In the genomic region with DNA sequence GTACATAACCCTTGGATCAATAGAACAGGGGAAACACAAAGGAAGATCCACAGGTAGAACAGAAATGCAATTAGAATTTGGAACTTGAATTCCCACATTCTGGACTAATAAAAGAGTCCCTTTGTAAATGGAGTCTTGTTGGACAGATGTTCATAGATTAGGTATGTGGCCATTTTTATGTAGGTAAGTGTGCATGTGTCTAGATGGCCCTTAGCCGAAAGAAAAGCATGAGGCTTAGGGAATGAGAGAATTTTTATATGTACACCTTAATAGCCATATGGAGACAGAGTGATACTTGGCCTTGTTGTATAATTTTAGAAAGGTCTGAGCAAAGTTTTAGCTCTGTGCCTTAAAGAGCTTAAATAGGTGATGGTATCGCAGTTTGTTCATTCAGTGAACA, we compare ENCODE assay signal across 28 mouse cellular contexts.
"Had no signal": no experiment of that assay in that cellular context is flagged by ENCODE, and none has a peak within 500 bp of the region (broad histone marks: within the 10 kb centered on the region; RNA-seq: fewer than 3 reads in every experiment).

No protein-coding gene starts in this region.

- H3K4me1 ChIP-seq: embryonic facial prominence, embryonic 10.5 days; embryonic facial prominence, embryonic 12.5 days; embryonic facial prominence, embryonic 13.5 days; embryonic facial prominence, embryonic 15.5 days; forebrain, embryonic 10.5 days; forebrain, embryonic 12.5 days; forebrain, embryonic 13.5 days; forebrain, embryonic 15.5 days had no signal

- H3K27me3 ChIP-seq: embryonic facial prominence, embryonic 12.5 days; embryonic facial prominence, embryonic 13.5 days; embryonic facial prominence, embryonic 15.5 days; forebrain, embryonic 12.5 days; forebrain, embryonic 13.5 days; forebrain, embryonic 15.5 days had no signal

- H3K4me2 ChIP-seq: embryonic facial prominence, embryonic 12.5 days; embryonic facial prominence, embryonic 13.5 days; embryonic facial prominence, embryonic 15.5 days; forebrain, embryonic 12.5 days; forebrain, embryonic 13.5 days; forebrain, embryonic 15.5 days had no signal

- H3K36me3 ChIP-seq: embryonic facial prominence, embryonic 10.5 days; embryonic facial prominence, embryonic 12.5 days; embryonic facial prominence, embryonic 13.5 days; embryonic facial prominence, embryonic 15.5 days; forebrain, embryonic 10.5 days; forebrain, embryonic 12.5 days; forebrain, embryonic 15.5 days had no signal

- ATAC-seq: forebrain, embryonic 13.5 days; forebrain, embryonic 14.5 days; forebrain, embryonic 15.5 days; forebrain, embryonic 16.5 days; forebrain, postnatal 0 days had no signal

- H3K9ac ChIP-seq: embryonic facial prominence, embryonic 12.5 days; embryonic facial prominence, embryonic 13.5 days; embryonic facial prominence, embryonic 15.5 days; forebrain, embryonic 12.5 days; forebrain, embryonic 13.5 days; forebrain, embryonic 15.5 days; forebrain, postnatal 0 days had no signal

- H3K9me3 ChIP-seq: embryonic facial prominence, embryonic 10.5 days; embryonic facial prominence, embryonic 12.5 days; embryonic facial prominence, embryonic 13.5 days; embryonic facial prominence, embryonic 15.5 days; forebrain, embryonic 10.5 days; forebrain, embryonic 12.5 days; forebrain, embryonic 13.5 days; forebrain, embryonic 15.5 days had no signal

- H3K4me3 ChIP-seq: embryonic facial prominence, embryonic 10.5 days; embryonic facial prominence, embryonic 12.5 days; embryonic facial prominence, embryonic 13.5 days; embryonic facial prominence, embryonic 15.5 days; erythroblast, embryonic 14.5 days; forebrain, embryonic 10.5 days; forebrain, embryonic 12.5 days; forebrain, embryonic 13.5 days; forebrain, embryonic 15.5 days; gastrocnemius, adult 2 months; heart, adult 2 months had no signal

- DNase-seq: cerebellum, adult 2 months; cerebellum, adult 8-10 months; cerebellum, adult 9-11 months; cerebellum, postnatal 10 days; cerebellum, postnatal 14 days; cerebellum, postnatal 25 days; cerebellum, postnatal 36 days; embryo, embryonic 11 days; forebrain, postnatal 0 days; gastrocnemius, adult 2 months; gastrocnemius, postnatal 10 days; gastrocnemius, postnatal 14 days; gastrocnemius, postnatal 25 days; gastrocnemius, postnatal 36 days; heart, adult 11 months; heart, adult 18-20 months; heart, adult 2 months had no signal

- H3K27ac ChIP-seq: embryonic facial prominence, embryonic 10.5 days; embryonic facial prominence, embryonic 12.5 days; embryonic facial prominence, embryonic 13.5 days; embryonic facial prominence, embryonic 15.5 days; forebrain, embryonic 10.5 days; forebrain, embryonic 12.5 days; forebrain, embryonic 13.5 days; forebrain, embryonic 15.5 days; gastrocnemius, adult 2 months; heart, adult 2 months had no signal
